Mouse (Mus musculus) adrenal gland, postnatal 14 days (tissue): ENCODE results near the gene Engase. TPM values are rescaled to one million over a fixed set of nuclear protein-coding genes. Genes with fewer than 3 reads are reported as not detected.

Experiments
- DNase-seq: peaks from one replicate; pipeline ENCODE4 v3.0.0; 2021; ENCODE audit warnings: mixed read lengths
- total RNA-seq: library from RNA; stranded (reverse); gene quantifications from 2 replicates; pipeline ENCODE4 v1.2.3, GENCODE M21; 2021

Gene Engase
- total RNA-seq, 1 experiment from 2014 or later: 12.4 TPM

DNA sequence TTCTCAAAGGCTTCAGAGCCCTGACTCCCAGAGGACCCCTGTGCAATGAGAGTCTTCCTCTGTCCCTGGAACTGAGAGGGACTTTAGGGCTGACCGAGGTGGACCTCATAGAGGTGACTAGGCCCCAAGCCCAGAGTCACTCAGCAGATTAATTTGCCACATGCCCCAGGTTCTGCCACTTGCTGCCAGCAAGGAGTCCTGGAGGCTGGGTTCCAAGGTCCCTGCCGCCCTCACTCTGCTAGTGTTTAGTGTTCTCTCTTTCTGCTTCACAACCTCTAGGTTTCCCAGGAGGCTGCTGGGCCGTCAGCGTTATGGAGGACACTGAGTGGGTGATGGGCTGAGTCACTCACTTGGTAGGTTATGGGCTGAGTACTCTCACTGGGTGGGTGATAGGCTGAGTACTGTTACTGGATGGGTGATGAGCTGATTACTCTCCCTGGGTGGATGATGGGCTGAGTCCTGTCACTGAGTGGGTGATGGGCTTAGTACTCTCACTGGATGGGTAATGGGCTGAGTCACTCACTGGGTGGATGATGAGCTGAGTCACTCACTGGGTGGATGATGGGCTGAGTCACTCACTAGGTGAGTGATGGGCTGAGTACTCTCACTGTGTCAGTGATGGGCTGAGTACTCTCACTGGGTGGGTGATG lies 47.0 kb downstream of the Engase start:
- DNase-seq: no peak

DNA sequence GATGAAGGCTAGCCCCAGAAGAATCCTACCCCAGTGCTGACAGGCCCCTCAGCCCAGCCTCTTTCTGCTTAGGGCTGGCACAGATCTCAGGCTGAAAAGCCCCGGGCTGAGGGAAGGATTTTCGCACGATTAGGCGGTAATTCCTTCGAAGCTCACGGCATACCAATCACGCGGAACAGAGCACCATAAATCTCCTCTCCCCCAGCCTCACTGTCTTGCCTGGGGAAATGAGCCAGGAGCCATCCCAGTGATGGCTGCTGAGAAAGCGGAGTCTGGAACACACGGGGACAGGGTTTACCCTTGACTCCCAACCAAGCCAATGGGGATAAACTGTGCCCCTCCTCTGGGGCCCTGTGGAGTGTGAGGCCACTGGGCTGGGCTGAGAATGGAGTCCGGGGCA lies 48.4 kb downstream of the Engase start:
- DNase-seq: no peak

DNA sequence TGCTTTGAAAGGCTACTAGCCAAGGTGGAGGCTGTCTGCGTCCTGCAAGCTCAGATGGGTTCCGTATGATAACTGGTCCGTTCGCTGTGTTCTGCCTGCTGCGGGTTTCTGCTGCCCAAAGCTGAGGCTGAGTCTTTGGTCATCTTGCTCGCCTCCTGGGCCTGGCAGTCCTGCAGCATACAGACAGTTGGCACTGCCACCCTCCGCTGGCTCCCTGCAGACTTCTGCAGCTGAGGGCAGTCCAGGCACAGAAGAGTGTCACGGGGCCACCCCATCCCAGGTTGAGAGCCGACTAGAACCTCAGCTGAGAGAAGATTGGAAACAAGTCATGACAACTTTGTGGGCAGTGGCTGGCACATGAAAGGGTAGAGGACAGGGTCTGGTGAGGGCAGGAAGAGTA lies 52.1 kb downstream of the Engase start:
- DNase-seq: no peak

DNA sequence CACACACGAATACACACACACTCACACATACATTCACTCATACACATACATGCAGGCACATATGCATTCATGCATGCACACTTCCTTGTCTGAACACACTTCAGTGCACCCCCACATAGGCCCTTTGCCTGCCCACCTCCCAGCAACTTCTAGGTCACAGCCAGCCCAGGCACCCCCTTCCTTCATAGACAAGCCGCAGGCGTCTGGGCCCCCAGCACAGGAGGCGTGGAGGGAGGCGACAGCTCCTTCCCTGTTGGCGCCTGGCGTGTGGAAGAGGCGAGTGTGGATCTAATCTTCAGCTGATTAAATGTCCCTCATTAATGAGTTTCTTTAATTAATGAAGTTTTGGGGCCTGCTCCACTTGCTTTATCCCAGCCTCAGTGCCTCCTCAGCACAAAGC lies 53.7 kb downstream of the Engase start:
- DNase-seq: no peak

DNA sequence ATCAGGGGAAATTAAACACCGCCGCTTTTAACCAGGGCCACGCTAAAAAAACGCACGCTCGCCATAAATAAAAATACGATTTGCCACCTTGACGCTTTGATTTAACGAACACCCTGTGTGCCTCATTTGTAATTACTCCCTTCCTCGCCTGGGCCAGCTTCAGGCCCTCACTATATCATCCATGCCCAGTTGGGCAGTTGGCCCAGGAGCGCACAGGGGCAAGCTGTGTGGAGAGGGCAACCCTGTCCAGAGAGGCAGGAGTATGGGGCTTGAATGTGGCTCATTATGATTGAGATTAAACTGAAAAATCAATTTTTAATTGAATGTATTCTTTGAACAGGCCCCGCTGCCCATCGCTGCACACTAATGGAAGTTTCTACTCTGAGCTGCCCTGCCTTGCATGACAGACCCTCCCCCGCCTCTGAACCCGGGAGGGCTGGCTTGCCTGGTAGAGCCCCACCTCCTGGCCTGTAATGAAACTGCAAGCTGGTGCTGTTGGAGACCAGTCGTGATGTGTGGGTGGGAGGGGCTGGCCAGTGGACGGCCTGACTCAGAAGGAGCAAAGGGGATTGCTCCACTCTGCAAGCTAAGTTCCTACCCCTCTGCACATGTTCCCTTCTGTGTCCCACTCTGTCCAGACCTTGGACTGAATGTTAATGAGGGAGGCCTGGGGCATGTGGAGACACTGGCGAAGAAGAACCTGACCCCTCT lies 57.9 kb downstream of the Engase start:
- peak; percentile 66 for DNase-seq

DNA sequence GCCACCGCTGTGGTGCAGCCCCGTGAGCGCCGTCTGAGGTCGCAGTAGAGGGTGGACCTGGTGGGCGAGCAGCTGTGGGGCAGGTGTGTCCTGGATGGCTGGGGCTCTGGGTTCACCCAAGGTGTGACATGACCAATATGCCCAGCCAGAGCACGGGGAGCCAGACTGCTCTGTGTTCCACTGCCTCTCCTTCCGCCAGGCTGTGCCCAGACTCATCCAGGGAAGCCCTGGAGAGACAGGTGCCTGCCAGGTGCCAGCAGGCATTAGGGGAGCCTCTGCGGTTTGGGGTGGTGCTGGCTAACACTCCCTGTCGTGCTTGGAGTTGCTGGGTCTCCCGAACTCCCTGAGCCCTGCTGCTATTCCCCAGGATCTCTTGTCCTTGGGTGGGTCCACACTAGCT lies 61.4 kb downstream of the Engase start:
- no peak for DNase-seq

Other genes with a start within 250 kb of the Engase start
- gene Cyth1, start 228.2 kb upstream of the Engase start, total RNA-seq: 48.7 and 60.8 TPM in 2 replicates
- gene Usp36, start 186.6 kb upstream of the Engase start, total RNA-seq: 23.0 and 24.2 TPM in 2 replicates
- gene Cep295nl, start 134.3 kb upstream of the Engase start, total RNA-seq: 0.67 and 1.7 TPM in 2 replicates
- 78.9 and 94.3 TPM in 2 replicates for gene Timp2, start 121.1 kb upstream of the Engase start, total RNA-seq
- 51.1 and 59.7 TPM in 2 replicates for gene Lgals3bp, start 74.7 kb upstream of the Engase start, total RNA-seq
- 25.3 and 28.4 TPM in 2 replicates for gene Cant1, start 57.7 kb upstream of the Engase start, total RNA-seq
- gene C1qtnf1, start 48.6 kb upstream of the Engase start, total RNA-seq: 23.7 and 29.2 TPM in 2 replicates